Mouse (Mus musculus) T-helper 17 cell (primary cell): ENCODE results near the gene Gm10203.

Experiments
- in situ Hi-C, 2 experiments: fragments of 300-600 bp; cut with MboI, MseI; formaldehyde crosslinking; loops; 1 replicate in 1 of 2; 2 replicates in 1 of 2; pipeline ENCODE4 v1.15.1; 2025; ENCODE audit warnings: high pct_unique_total_duplicates in 2 of 2

The Gm10203 gene

DNA sequence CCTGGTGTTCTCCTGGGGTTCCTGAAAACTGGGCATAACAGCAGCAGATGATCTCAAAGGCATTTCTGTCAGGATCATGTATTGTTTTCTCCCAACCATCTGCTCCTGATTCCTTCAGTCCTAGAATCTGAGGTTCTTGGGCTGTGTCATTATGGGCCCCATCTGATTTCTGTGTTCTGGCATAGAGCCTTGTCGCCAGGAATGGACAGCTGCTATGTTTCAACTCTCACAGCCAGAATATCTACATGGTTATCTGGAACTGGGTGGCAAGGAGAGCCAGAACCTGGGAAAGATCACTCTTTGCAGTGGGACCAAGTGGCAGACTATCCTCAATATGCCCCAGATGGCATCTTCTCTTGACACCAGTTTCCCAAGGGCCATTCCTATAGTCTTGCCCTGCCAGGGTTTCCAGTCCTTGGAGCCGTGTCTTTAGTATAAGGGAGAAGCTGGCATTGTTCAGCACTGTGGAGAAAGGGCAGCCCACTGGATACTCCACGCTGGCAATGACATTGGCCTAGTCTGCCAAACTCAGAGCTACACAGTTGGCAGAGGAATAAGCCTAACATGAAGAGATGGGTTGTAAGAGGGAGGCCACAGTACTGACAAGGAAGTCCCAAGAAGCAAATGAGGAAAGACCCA, 45.1 kb downstream of the Gm10203 start:
- in situ Hi-C loops: no loop called here

DNA sequence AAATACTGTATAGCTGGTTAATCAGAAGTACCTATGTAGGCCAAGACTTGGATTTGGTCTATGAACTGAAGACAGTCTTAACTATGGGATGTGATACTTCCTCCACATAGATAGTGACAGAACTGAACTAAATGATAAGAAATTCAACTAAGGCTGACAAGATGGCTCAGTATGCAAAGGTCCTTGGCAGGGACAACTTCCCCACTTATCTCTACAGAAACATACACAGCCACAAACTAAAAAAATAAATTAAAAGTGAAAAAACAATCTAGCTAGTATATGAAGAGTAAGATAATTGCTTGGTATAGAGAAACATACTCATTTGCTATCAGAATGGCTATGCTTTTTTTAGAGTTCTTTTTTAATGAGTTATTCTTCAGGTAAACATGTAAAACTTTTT, 49.1 kb downstream of the Gm10203 start:
- in situ Hi-C loops: no loop called here
